Mouse (Mus musculus): ENCODE measurements at regions not wholly inside any gene's neighbourhood (a gene's known extent, or its start where the extent isn't known, plus 50 kb on each side); places are given as distances from the start of the nearest gene placed in this dataset.

DNA sequence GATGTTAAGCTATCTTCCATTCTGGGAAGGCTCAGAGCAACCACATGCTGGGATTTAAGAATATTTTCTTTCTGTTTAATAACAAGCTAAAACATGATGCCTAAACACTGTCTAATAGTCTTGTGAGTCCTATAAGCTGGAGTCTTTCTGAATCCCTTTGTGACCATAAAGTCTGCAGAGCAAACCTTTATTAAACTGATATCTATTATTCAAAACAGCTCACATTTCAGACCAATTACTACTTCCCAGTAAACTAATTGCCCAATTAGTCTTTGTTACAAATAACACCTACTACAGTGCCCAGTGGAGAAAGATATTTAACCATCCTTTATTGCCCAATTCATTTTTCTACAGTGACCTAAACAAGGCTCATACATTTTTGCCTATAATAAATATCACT is 277.7 kb downstream of the Stxbp6 start:
- intact Hi-C loops (cut with DNase I): no loop called here

DNA sequence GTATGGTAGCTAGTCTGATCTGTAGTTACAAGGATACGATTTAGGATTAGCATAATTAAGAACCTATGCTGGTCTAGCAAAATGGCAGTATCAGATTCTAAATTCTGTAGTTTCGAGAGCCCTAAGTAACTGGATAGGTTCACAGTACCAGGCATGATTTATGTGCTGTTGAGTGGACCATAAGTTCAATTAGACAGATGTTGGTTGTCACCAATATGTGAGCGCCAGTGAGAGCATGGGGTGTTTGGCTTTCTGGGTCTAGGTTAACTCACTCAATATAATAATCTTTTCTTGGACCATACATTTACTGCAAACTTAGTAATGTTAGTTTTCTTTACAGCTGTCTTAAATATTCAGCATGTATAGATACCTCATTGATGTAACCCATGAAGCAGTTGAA is 323.8 kb downstream of the Stxbp6 start:
- intact Hi-C loops (cut with DNase I): no loop called here

DNA sequence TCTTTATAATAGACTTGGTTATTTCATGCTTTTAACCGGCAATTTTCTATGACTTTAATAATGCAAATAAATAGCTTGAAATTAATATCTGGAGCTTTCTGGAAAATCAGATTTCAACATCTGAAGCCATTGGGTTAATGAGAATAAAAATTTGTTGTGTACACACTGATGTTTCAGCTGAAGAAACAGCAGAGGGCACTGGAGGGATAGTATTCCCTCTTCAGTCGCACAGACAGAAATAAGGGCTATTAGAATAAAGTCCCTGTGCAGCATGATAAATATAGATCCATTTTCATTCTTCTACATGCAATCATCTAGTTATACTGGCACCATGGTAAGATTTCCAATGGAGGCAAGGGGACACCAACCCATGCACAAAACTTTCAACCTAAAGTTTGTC is 347.7 kb downstream of the Stxbp6 start:
- intact Hi-C loops (cut with DNase I): loop anchor here (10.0 kb wide), 1 partner anchor 448 kb away; no protein-coding TSS in a partner anchor

All from adrenal gland (tissue).